Mouse (Mus musculus) neutrophil, adult 59 days (primary cell): Measurements from ENCODE around the gene Olfr1353. TPM values are rescaled to one million over a fixed set of nuclear protein-coding genes. Genes with fewer than 3 reads are reported as not detected.

Experiments used
- total RNA-seq, 2 experiments: library from RNA; stranded (reverse); gene quantifications; 1 replicate in 1 of 2; 2 replicates in 1 of 2; pipeline ENCODE4 v1.2.4; 2023

Gene Olfr1353
- total RNA-seq, result not detected

GRCm38 (mm10) chr10:78963009-78963408, at the start of gene Olfr1353:
Olfr1353 (plus strand) TSS chr10:78963309.

GRCm38 (mm10) chr10:78950336-78950735, 12.8 kb upstream of the Olfr1353 start, which contains the start of gene Olfr8:
Olfr8 (plus strand) TSS chr10:78950636.

GRCm38 (mm10) chr10:78980750-78981149, 17.6 kb downstream of the Olfr1353 start, which contains the start of gene Olfr1352:
Olfr1352 (plus strand) TSS chr10:78981050.

GRCm38 (mm10) chr10:79012172-79012571, 49.1 kb downstream of the Olfr1353 start, which contains the start of gene Olfr1351:
Olfr1351 (plus strand) TSS chr10:79012472.

Other genes starting within 250 kb of the Olfr1353 start
- not detected for gene Casp14, start 245.0 kb upstream of the Olfr1353 start, total RNA-seq
- not detected for gene Ccdc105, start 210.2 kb upstream of the Olfr1353 start, total RNA-seq
- not detected for gene Slc1a6, start 182.8 kb upstream of the Olfr1353 start, total RNA-seq
- not detected for gene Olfr1356, start 111.1 kb upstream of the Olfr1353 start, total RNA-seq
- not detected for gene Olfr1355, start 87.8 kb upstream of the Olfr1353 start, total RNA-seq
- gene Olfr1354, start 50.1 kb upstream of the Olfr1353 start, total RNA-seq, result not detected
- not detected for gene Olfr8, start 12.7 kb upstream of the Olfr1353 start, total RNA-seq
- not detected for gene Olfr1352, start 17.7 kb downstream of the Olfr1353 start, total RNA-seq
- not detected for gene Olfr1351, start 49.2 kb downstream of the Olfr1353 start, total RNA-seq
- not detected for gene Olfr57, start 65.4 kb downstream of the Olfr1353 start, total RNA-seq
- 1 to 10 TPM; 3.4 to 5.6 TPM for gene 2610008E11Rik, start 134.3 kb downstream of the Olfr1353 start, total RNA-seq
- not detected for gene Vmn2r80, start 185.5 kb downstream of the Olfr1353 start, total RNA-seq